Mouse (Mus musculus) forebrain, embryonic 11.5 days (tissue): Measurements from ENCODE around the gene March10. TPM values are rescaled to one million over a fixed set of nuclear protein-coding genes. Genes with fewer than 3 reads are reported as not detected.
A peak's percentile ranks its signal among the peaks of the same experiment; 100 is the strongest.

Experiments used
- ATAC-seq: fragments of 200-750 bp; cut with Nextera tagmentation; replicated peaks from 2 replicates; pipeline ENCODE4 v1.8.0; 2017; ENCODE audit warnings: moderate TSS enrichment; ENCODE audit not compliant: low FRiP score
- DNase-seq: peaks from one replicate; pipeline ENCODE4 v3.0.0-alpha.2; 2017; ENCODE audit warnings: low spot score
- H3K27ac ChIP-seq: fragments of 300-500 bp; sonication (generic); 2 replicates; pipeline ENCODE4 v1.5.1; 2014; ENCODE audit warnings: low read depth, low read length
- H3K27me3 ChIP-seq: fragments of 300-500 bp; sonication (generic); 2 replicates; pipeline ENCODE4 v1.6.1; 2014; ENCODE audit warnings: mild to moderate bottlenecking, low read length, mixed read lengths; ENCODE audit not compliant: control insufficient read depth, insufficient read depth
- H3K36me3 ChIP-seq: fragments of 300-500 bp; sonication (generic); 2 replicates; pipeline ENCODE4 v1.6.1; 2014; ENCODE audit warnings: mild to moderate bottlenecking, low read length, moderate library complexity, mixed read lengths; ENCODE audit not compliant: control insufficient read depth, insufficient read depth
- H3K4me1 ChIP-seq: fragments of 300-500 bp; sonication (generic); replicated peaks from 2 replicates; pipeline ENCODE4 v1.6.1; 2014; ENCODE audit warnings: low read length, mixed read lengths; ENCODE audit not compliant: control insufficient read depth, insufficient read depth
- H3K4me2 ChIP-seq: fragments of 300-500 bp; sonication (generic); 2 replicates; pipeline ENCODE4 v1.6.1; 2014; ENCODE audit warnings: low read depth, mild to moderate bottlenecking, low read length, moderate library complexity, mixed read lengths; ENCODE audit not compliant: severe bottlenecking
- H3K4me3 ChIP-seq: fragments of 300-500 bp; sonication (generic); 2 replicates; pipeline ENCODE4 v1.5.1; 2014; ENCODE audit warnings: low read depth, low read length
- H3K9ac ChIP-seq: fragments of 300-500 bp; sonication (generic); 2 replicates; pipeline ENCODE4 v1.6.1; 2014; ENCODE audit warnings: low read length
- H3K9me3 ChIP-seq: fragments of 300-500 bp; sonication (generic); 2 replicates; pipeline ENCODE4 v1.6.1; 2016; ENCODE audit warnings: low read length, mixed read lengths; ENCODE audit not compliant: control insufficient read depth
- WGBS: fragments of 180-500 bp; shearing (Covaris S2); extraction: QIAGEN DNeasy Blood & Tissue Kit; methylation state at CpG from one replicate; pipeline ENCODE4 v1.1.7; 2014; 5-methylcytosine and 5-hydroxymethylcytosine counted together
- polyA plus RNA-seq: library from polyadenylated mRNA; unstranded; fragments of >200 nt; fragmentation: Nextera tagmentation; extraction: Ambion mirVana; gene quantifications from 2 replicates; pipeline ENCODE4 v1.2.1, GENCODE M21; 2014

Gene March10
- polyA plus RNA-seq, 1 experiment from 2014 or later, result not detected

- no peaks in the 10 kb centered on the region for H3K9me3 ChIP-seq
- H3K36me3 ChIP-seq, result no peaks in the 10 kb centered on the region
- H3K4me3 ChIP-seq, result no peak overlapping the region
- H3K4me2 ChIP-seq, result no peak overlapping the region
- 50% methylated on average over 5 of the region's 5 CpGs for WGBS
- 0 out of 2 replicates have a peak, but pooled peaks cover 2% of the 10 kb centered on the region for H3K4me1 ChIP-seq
- no peaks in the 10 kb centered on the region; the same call in 1 of the 2 replicates for H3K27me3 ChIP-seq
- no peak for DNase-seq
- no peak overlapping the region for H3K9ac ChIP-seq
- no peak overlapping the region for H3K27ac ChIP-seq
- no peak for ATAC-seq
Observed at GRCm38 (mm10) chr11:105459900-105460299, 3.4 kb upstream of the March10 start.

DNA sequence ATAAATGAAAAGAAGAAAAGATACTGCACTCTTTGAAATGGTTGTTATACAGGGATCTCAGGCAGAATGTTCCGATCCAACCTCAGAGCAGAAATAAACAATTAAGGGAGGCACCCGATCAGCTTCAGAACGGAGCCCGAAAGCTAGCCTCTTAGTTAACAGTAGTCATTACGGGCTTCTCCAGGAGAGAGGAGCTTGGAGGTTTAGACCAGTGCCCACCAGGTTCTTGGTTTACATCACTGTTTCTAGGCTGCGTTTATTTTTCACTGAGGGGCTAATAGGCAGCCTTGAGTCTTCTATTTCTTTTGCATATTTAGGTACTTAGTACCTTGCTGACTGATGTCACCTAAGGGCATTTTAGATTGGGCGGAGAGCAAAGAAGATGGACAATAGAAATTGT, 506 bp upstream of the March10 start:
- Histone ChIP-seq H3K27ac (no peak overlapping the region), H3K4me3 (peak overlapping the region; percentile 49), H3K9ac (no peak overlapping the region; the same call in 1 of the 2 replicates), H3K9me3 (no peaks in the 10 kb centered on the region), H3K4me1 (0 out of 2 replicates have a peak, but pooled peaks cover 2% of the 10 kb centered on the region), H3K4me2 (peak overlapping the region; percentile 74), H3K36me3 (no peaks in the 10 kb centered on the region), H3K27me3 (no peaks in the 10 kb centered on the region; the same call in 1 of the 2 replicates)
- no peak for ATAC-seq
- 55% methylated on average over 7 of the region's 7 CpGs for WGBS
- no peak for DNase-seq

- Histone ChIP-seq H3K9me3 (no peaks in the 10 kb centered on the region), H3K27ac (no peak overlapping the region), H3K4me2 (no peak overlapping the region), H3K9ac (no peak overlapping the region), H3K27me3 (no peaks in the 10 kb centered on the region), H3K36me3 (no peaks in the 10 kb centered on the region), H3K4me1 (peaks cover 2% of the 10 kb centered on the region; the same call in 1 of the 2 replicates), H3K4me3 (no peak overlapping the region)
- DNase-seq, result no peak
- no peak for ATAC-seq
- WGBS, result 90% methylated on average over 5 of the region's 5 CpGs
Observed at GRCm38 (mm10) chr11:105455118-105455517, 1.4 kb downstream of the March10 start.

DNA sequence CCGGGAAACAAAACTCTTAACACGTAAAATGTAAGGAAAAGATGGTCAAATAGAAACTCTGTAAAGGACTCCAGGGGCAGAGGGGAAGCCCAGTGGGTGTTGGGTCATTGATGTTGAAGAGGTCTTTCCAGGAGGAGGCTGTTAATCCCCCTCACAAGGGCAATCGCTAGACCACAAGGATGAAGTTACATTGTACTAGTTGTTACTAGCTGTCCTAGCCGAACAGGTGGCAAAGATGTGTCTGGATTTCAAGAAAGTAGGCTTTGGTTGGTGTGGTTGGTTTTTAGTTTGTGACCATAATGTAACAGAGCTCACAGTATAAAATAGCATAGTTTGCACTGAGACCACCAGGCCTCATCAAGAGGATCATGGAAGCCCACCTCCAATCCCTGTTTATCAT, 3.5 kb downstream of the March10 start:
- ATAC-seq (no peak), DNase-seq (no peak)
- Histone ChIP-seq H3K9me3 (no peaks in the 10 kb centered on the region), H3K9ac (no peak overlapping the region), H3K4me3 (no peak overlapping the region), H3K4me2 (no peak overlapping the region), H3K27ac (no peak overlapping the region), H3K36me3 (no peaks in the 10 kb centered on the region), H3K27me3 (no peaks in the 10 kb centered on the region), H3K4me1 (peaks cover 2% of the 10 kb centered on the region; the same call in 1 of the 2 replicates)
- WGBS, result 86% methylated on average over 4 of the region's 4 CpGs

DNA sequence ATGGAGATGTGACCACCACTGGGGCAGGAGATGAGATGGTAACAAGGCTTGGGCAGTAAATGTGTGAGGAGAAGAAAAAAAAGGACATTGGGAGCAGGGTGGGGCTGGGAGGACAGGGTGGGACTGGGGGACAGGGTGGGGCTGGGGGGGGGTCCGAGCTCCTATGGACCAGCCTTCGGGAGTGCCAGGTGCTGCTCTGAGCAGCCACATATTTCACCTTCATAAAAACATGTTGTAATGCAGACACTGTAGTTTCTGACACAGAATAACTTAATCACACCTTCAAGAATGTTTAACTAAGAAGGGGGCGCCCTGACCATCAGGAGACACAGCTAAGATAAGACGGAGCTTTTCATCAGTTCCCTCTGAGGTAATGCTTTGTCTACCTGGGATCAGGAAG, 4.0 kb downstream of the March10 start:
- DNase-seq (no peak), ATAC-seq (no peak)
- H3K4me2 ChIP-seq, result no peak overlapping the region
- H3K27ac ChIP-seq, result no peak overlapping the region
- H3K27me3 ChIP-seq, result no peaks in the 10 kb centered on the region
- H3K4me3 ChIP-seq, result no peak overlapping the region
- H3K36me3 ChIP-seq, result no peaks in the 10 kb centered on the region
- H3K4me1 ChIP-seq, result peaks cover 2% of the 10 kb centered on the region; the same call in 1 of the 2 replicates
- no peaks in the 10 kb centered on the region for H3K9me3 ChIP-seq
- no peak overlapping the region for H3K9ac ChIP-seq
- WGBS, result 81% methylated on average over 4 of the region's 4 CpGs

- 77% methylated on average over 7 of the region's 7 CpGs for WGBS
- no peaks in the 10 kb centered on the region for H3K27me3 ChIP-seq
- no peaks in the 10 kb centered on the region for H3K9me3 ChIP-seq
- H3K9ac ChIP-seq, result no peak overlapping the region
- ATAC-seq (no peak), DNase-seq (no peak)
- no peak overlapping the region for H3K4me2 ChIP-seq
- H3K27ac ChIP-seq, result no peak overlapping the region
- peaks cover 2% of the 10 kb centered on the region; the same call in 1 of the 2 replicates for H3K4me1 ChIP-seq
- no peaks in the 10 kb centered on the region for H3K36me3 ChIP-seq
- H3K4me3 ChIP-seq, result no peak overlapping the region
Observed at GRCm38 (mm10) chr11:105451553-105452135, 4.9 kb downstream of the March10 start.

DNA sequence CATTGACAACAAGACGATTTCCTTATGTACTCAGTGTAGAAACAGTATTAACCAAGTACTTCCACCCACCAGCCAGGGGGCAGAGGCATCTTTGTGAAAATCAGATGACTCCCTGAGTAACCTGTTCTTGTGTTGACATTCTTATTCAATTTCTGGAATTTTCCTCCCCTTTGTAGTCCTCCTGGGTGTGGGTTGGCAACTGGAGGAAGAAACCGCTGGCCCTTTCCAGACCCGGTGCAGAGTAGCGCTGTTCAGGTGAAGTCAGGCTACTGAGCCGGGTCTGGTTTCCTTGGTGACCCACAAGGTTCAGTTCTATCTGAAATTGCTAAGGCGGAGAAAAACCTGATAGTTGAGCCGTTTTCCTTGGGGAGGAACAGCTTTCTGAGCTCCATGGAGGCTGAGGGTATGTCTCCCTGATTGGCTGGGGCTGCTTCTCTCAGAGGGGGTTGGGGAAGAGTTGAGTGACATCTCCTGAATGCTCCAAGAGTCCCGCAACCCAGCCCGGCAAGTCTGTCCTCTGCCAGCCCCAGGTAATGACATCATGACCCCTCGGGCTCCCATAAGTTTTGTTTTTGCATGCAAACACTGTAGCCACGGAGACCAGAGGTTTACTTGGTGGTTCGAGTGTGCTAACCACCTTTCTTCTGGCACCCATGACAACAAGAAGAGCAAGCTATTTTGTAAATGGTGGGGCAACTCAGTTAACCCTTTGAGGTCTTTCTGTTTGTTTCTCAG, 6.8 kb downstream of the March10 start:
- no peak overlapping the region for H3K9ac ChIP-seq
- 80% methylated on average over 12 of the region's 12 CpGs for WGBS
- DNase-seq, result no peak
- no peaks in the 10 kb centered on the region for H3K36me3 ChIP-seq
- H3K4me3 ChIP-seq, result no peak overlapping the region
- no peaks in the 10 kb centered on the region for H3K27me3 ChIP-seq
- no peak overlapping the region for H3K4me2 ChIP-seq
- no peaks in the 10 kb centered on the region for H3K9me3 ChIP-seq
- no peak for ATAC-seq
- H3K4me1 ChIP-seq, result no peaks in the 10 kb centered on the region; the same call in 1 of the 2 replicates
- H3K27ac ChIP-seq, result no peak overlapping the region

DNA sequence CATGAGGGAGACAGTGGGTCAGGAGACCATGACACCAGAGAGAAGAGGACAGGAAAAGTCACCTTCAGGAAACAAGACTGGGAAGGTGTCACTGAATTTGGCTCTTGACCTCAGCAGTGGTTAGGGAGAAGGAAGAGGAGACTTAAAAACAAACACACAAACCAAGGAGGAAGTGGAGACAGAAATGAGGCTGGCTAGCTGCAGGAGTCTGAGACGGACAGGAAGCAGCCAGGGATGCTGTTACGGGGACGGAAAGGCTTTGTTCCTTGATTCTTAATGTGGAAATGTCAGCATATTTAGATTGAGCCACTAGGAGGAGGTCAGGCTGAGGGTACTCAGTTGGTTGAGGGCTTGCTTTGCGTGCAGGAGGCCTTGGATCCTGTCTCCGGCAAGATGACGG, 8.9 kb downstream of the March10 start:
- Histone ChIP-seq H3K4me1 (no peaks in the 10 kb centered on the region; the same call in 1 of the 2 replicates), H3K27ac (no peak overlapping the region), H3K9ac (no peak overlapping the region), H3K27me3 (no peaks in the 10 kb centered on the region), H3K36me3 (no peaks in the 10 kb centered on the region), H3K9me3 (no peaks in the 10 kb centered on the region), H3K4me3 (no peak overlapping the region), H3K4me2 (no peak overlapping the region)
- WGBS, result 81% methylated on average over 6 of the region's 6 CpGs
- ATAC-seq (no peak), DNase-seq (no peak)
